Mouse (Mus musculus): ENCODE measurements around the gene Ferd3l.

The Ferd3l gene

GRCm38 (mm10) chr12:33965661-33966360 lies 37.6 kb downstream of the Ferd3l start:
- no peak for DNase-seq

DNA sequence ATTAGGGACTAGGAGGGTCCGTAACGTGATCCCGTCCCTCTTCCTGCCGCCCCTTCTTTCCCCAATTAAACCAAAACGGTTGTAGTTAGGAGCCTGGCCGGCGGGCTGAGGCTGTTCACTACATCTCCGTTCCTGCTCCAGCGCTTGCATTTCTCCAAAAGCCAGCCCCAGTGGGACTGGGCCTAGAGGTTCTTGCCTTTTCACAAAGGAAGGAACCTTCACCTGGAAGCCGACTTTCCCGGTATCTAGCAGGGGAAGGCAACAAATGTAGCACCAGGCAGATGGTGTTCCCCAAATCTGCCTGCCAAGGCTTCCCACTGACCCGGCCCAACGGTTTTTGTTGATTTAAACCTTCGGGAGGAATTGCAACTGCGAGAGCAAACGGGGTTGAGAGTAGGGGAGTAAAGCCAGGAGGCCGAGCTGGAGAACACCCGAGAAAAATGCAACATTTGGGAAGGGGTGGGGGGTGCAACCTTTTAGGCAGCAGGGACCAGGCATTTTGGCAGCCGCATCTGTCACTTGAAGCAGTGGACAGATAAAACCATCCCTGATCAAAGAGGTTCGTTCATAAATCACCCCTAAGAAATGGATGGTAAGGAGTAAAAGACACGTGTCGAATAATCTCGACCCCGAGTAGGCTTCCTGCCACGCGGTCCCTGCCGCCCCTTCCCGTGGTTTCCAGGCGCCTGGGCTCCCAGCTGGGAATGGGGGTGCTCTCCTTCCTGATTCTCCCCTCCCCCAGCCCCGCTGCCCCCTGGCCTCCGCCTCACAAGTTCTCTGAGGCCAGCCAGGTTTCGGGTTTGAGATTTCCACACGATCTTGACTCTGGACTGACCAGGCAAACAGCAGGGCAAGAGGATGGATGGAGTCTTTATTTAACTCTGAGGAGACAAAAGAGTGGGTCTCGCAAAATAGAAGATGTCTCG lies 38.5 kb downstream of the Ferd3l start:
- no peak for DNase-seq

- no peak for DNase-seq
These were observed 39.3 kb downstream of the Ferd3l start for GRCm38 (mm10) chr12:33967514-33967913.

DNA sequence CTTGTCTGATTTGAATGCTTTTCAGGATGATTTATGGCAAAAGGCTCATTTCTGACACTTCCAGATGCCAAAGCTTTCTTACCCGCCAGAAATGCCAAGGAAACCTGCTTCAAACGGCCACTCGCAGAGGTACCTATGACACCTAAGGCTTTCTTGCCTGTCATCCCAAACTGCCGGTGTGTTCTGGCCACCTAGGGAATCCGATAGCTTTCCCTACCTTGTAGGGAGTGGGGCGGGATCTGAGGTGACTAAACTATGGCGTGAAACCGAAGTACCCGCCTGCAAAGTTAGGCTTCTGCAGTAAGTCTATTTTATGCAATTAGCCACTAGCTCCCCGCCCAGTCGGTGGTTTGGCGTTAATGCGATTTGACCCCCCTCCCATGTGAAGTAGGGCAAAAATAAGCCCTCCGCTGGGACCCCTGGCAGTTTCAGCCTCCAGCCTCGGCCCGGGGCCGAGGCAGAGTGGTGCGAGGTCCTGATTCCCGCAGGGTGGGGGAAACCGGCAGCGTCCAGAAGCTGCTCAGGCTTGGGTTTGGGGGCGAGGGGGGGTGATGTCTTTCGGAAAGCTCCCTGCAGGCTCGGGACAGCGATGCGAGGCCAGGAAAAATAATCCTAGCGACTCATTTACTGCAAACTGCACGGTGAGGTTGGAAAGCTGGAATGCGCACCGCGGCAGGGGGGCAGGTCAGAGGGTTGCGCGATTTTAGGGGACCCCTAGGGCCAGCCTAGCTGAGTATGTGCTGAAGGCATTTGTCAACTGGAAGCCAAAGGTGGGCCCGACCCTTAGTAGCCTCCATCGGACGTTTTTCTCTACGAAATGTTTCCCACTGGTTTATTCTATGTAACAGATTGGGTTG lies 40.0 kb downstream of the Ferd3l start:
- no peak for DNase-seq

DNA sequence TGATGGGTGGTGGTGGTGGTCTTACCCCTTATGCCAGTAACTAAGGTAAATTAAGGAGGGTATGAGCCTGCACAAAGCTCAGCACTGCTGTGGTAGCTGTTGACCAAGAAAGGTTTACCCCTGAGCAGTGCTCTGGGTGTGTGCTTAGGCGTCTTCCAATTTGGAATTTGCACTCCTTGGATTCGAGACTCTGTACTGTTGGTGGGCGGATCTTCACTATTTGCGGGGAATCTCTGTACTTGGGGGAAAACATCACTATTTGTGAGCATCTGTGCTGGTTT lies 40.6 kb downstream of the Ferd3l start:
- DNase-seq = no peak
